Mouse (Mus musculus) kidney, embryonic 14.5 days (tissue): ENCODE data around the gene Sgta. TPM values are rescaled to one million over a fixed set of nuclear protein-coding genes. Genes with fewer than 3 reads are reported as not detected.

ENCODE experiments used
- ATAC-seq: fragments of 200-750 bp; cut with Nextera tagmentation; 2 replicates; pipeline ENCODE4 v1.8.0; 2017; ENCODE audit warnings: moderate number of reproducible peaks, mild to moderate bottlenecking, moderate TSS enrichment, moderate library complexity; ENCODE audit not compliant: low FRiP score, low TSS enrichment
- H3K27ac ChIP-seq: fragments of 300-500 bp; sonication (generic); 2 replicates; pipeline ENCODE4 v1.5.1; 2014; ENCODE audit warnings: low read depth, mild to moderate bottlenecking, low read length, moderate library complexity, mixed read lengths
- H3K27me3 ChIP-seq: fragments of 300-500 bp; sonication (generic); 2 replicates; pipeline ENCODE4 v1.6.1; 2014; ENCODE audit warnings: mild to moderate bottlenecking, low read length; ENCODE audit not compliant: control insufficient read depth, insufficient read depth
- H3K36me3 ChIP-seq: fragments of 300-500 bp; sonication (generic); 2 replicates; pipeline ENCODE4 v1.6.1; 2014; ENCODE audit warnings: low read length, mixed read lengths; ENCODE audit not compliant: control insufficient read depth, insufficient read depth
- H3K4me1 ChIP-seq: fragments of 300-500 bp; sonication (generic); 2 replicates; pipeline ENCODE4 v1.6.1; 2014; ENCODE audit warnings: low read length, mixed read lengths; ENCODE audit not compliant: control insufficient read depth, insufficient read depth
- H3K4me2 ChIP-seq: fragments of 300-500 bp; sonication (generic); replicated peaks from 2 replicates; pipeline ENCODE4 v1.6.1; 2014; ENCODE audit warnings: low read depth, mild to moderate bottlenecking, low read length
- H3K4me3 ChIP-seq: fragments of 300-500 bp; sonication (generic); 2 replicates; pipeline ENCODE4 v1.5.1; 2014; ENCODE audit warnings: mild to moderate bottlenecking, low read length
- H3K9ac ChIP-seq: fragments of 300-500 bp; sonication (generic); 2 replicates; pipeline ENCODE4 v1.6.1; 2014; ENCODE audit warnings: low read depth, mild to moderate bottlenecking, low read length, moderate library complexity
- H3K9me3 ChIP-seq: fragments of 300-500 bp; sonication (generic); 2 replicates; pipeline ENCODE4 v1.6.1; 2016; ENCODE audit warnings: low read length; ENCODE audit not compliant: control insufficient read depth
- WGBS: fragments of 180-500 bp; shearing (Covaris S2); extraction: QIAGEN DNeasy Blood & Tissue Kit; methylation state at CpG from one replicate; pipeline ENCODE4 v1.1.7; 2014; 5-methylcytosine and 5-hydroxymethylcytosine counted together
- polyA plus RNA-seq: library from polyadenylated mRNA; unstranded; fragments of >200 nt; fragmentation: Nextera tagmentation; extraction: Ambion mirVana; gene quantifications from 2 replicates; pipeline ENCODE4 v1.2.1, GENCODE M21; 2014

Sgta gene
- polyA plus RNA-seq: 140 and 196 TPM in 2 replicates

GRCm38 (mm10) chr10:81059603-81060543, at the start of gene Sgta:
TSS of gene Sgta (minus strand) at chr10:81060181.
- peak within 1 kb of the TSS; percentile 76 for H3K9ac ChIP-seq
- H3K4me1 ChIP-seq: peaks cover 16% of the 10 kb centered on the region
- H3K4me3 ChIP-seq: peak within 1 kb of the TSS; percentile 80
- H3K36me3 ChIP-seq: peaks cover 3% of the 10 kb centered on the region; the same call in 1 of the 2 replicates
- H3K4me2 ChIP-seq: peak within 1 kb of the TSS; percentile 67
- H3K27me3 ChIP-seq: no peaks in the 10 kb centered on the region
- no peak within 1 kb of the TSS for H3K27ac ChIP-seq
- ATAC-seq: peak; percentile 96
- H3K9me3 ChIP-seq: no peaks in the 10 kb centered on the region
- under 1% methylated on average over 48 of the region's 48 CpGs for WGBS

- peak overlapping the region; percentile 98 for H3K9ac ChIP-seq
- H3K4me3 ChIP-seq: peak overlapping the region; percentile 91
- peak overlapping the region; percentile 100 for H3K27ac ChIP-seq
- WGBS: under 1% methylated on average over 35 of the region's 35 CpGs
- peaks cover 16% of the 10 kb centered on the region for H3K4me1 ChIP-seq
- no peaks in the 10 kb centered on the region for H3K27me3 ChIP-seq
- no peaks in the 10 kb centered on the region for H3K9me3 ChIP-seq
- peak; percentile 89 for ATAC-seq
- H3K4me2 ChIP-seq: peak overlapping the region; percentile 62
- peaks cover 31% of the 10 kb centered on the region for H3K36me3 ChIP-seq
Measured at GRCm38 (mm10) chr10:81106113-81106721, 46.2 kb upstream of the Sgta start.

- under 1% methylated on average over 56 of the region's 56 CpGs for WGBS
- Histone ChIP-seq H3K4me1 (peaks cover 16% of the 10 kb centered on the region), H3K27me3 (no peaks in the 10 kb centered on the region), H3K9ac (peak within 1 kb of the TSS; percentile 98), H3K4me3 (peak within 1 kb of the TSS; percentile 91), H3K27ac (peak within 1 kb of the TSS; percentile 100), H3K9me3 (no peaks in the 10 kb centered on the region), H3K4me2 (peak within 1 kb of the TSS; percentile 62), H3K36me3 (peaks cover 25% of the 10 kb centered on the region)
- ATAC-seq: peak; percentile 93
Measured at GRCm38 (mm10) chr10:81105565-81106112, 45.7 kb upstream of the Sgta start, which contains the start of gene Map2k2. TSS of gene Map2k2 (plus strand) at chr10:81105915.

- WGBS: 63% methylated on average over 9 of the region's 9 CpGs
- Histone ChIP-seq H3K4me2 (no peak overlapping the region), H3K27me3 (no peaks in the 10 kb centered on the region), H3K4me1 (no peaks in the 10 kb centered on the region), H3K9ac (no peak overlapping the region), H3K36me3 (no peaks in the 10 kb centered on the region), H3K9me3 (peaks cover 3% of the 10 kb centered on the region; the same call in 1 of the 2 replicates), H3K27ac (no peak overlapping the region), H3K4me3 (no peak overlapping the region)
- ATAC-seq: no peak
Measured at GRCm38 (mm10) chr10:81094931-81095678, 35.1 kb upstream of the Sgta start.

- H3K27me3 ChIP-seq: no peaks in the 10 kb centered on the region
Measured at GRCm38 (mm10) chr10:81092465-81093250, 32.7 kb upstream of the Sgta start.

GRCm38 (mm10) chr10:81090621-81091020, 30.6 kb upstream of the Sgta start:
- no peak overlapping the region for H3K9ac ChIP-seq
- H3K9me3 ChIP-seq: no peaks in the 10 kb centered on the region; the same call in 1 of the 2 replicates
- H3K4me1 ChIP-seq: no peaks in the 10 kb centered on the region
- 72% methylated on average over 7 of the region's 7 CpGs for WGBS
- no peak overlapping the region for H3K4me2 ChIP-seq
- no peak overlapping the region for H3K27ac ChIP-seq
- no peaks in the 10 kb centered on the region for H3K36me3 ChIP-seq
- H3K4me3 ChIP-seq: no peak overlapping the region
- no peaks in the 10 kb centered on the region for H3K27me3 ChIP-seq
- ATAC-seq: no peak

More at GRCm38 (mm10) chr10:81092465-81093250, 32.7 kb upstream of the Sgta start:
- ATAC-seq: no peak
- no peak overlapping the region for H3K4me3 ChIP-seq
- 57% methylated on average over 22 of the region's 22 CpGs for WGBS
- H3K36me3 ChIP-seq: no peaks in the 10 kb centered on the region
- no peak overlapping the region for H3K9ac ChIP-seq
- H3K9me3 ChIP-seq: peaks cover 3% of the 10 kb centered on the region; the same call in 1 of the 2 replicates
- no peaks in the 10 kb centered on the region for H3K4me1 ChIP-seq
- no peak overlapping the region for H3K27ac ChIP-seq
- no peak overlapping the region for H3K4me2 ChIP-seq

GRCm38 (mm10) chr10:81089216-81089615, 29.2 kb upstream of the Sgta start:
- no peaks in the 10 kb centered on the region for H3K27me3 ChIP-seq
- H3K9ac ChIP-seq: no peak overlapping the region
- no peaks in the 10 kb centered on the region for H3K4me1 ChIP-seq
- no peaks in the 10 kb centered on the region; the same call in 1 of the 2 replicates for H3K9me3 ChIP-seq
- ATAC-seq: no peak
- WGBS: 63% methylated on average over 2 of the region's 2 CpGs
- H3K36me3 ChIP-seq: no peaks in the 10 kb centered on the region
- H3K27ac ChIP-seq: no peak overlapping the region
- no peak overlapping the region for H3K4me2 ChIP-seq
- H3K4me3 ChIP-seq: no peak overlapping the region

GRCm38 (mm10) chr10:81087021-81087420, 27.0 kb upstream of the Sgta start:
- ATAC-seq: no peak
- H3K36me3 ChIP-seq: peaks cover 8% of the 10 kb centered on the region
- H3K27me3 ChIP-seq: no peaks in the 10 kb centered on the region
- H3K4me3 ChIP-seq: no peak overlapping the region
- no peak overlapping the region for H3K4me2 ChIP-seq
- WGBS: 55% methylated on average over 2 of the region's 2 CpGs
- no peak overlapping the region for H3K27ac ChIP-seq
- H3K9me3 ChIP-seq: no peaks in the 10 kb centered on the region; the same call in 1 of the 2 replicates
- no peaks in the 10 kb centered on the region for H3K4me1 ChIP-seq
- no peak overlapping the region for H3K9ac ChIP-seq
